Mouse (Mus musculus) spleen, adult 10 weeks (tissue): ENCODE results near the gene Plpp3. TPM values are rescaled to one million over a fixed set of nuclear protein-coding genes. Genes with fewer than 3 reads are reported as not detected.

Experiments used
- polyA plus RNA-seq: library from polyadenylated mRNA; stranded (reverse); fragments of 350-450 nt; fragmentation: Illumina TruSeq; extraction: RNeasy Lipid Tissue Mini Kit (QIAGEN cat#74804); gene quantifications from one replicate; pipeline ENCODE4 v1.2.3, GENCODE M21; 2015; ENCODE audit warnings: low replicate concordance; ENCODE audit not compliant: insufficient read depth

The Plpp3 gene
- polyA plus RNA-seq, result 29.0 TPM

GRCm38 (mm10) chr4:105157276-105158168 lies at the start of gene Plpp3:
Gene Plpp3 (plus strand): TSS chr4:105157347.

GRCm38 (mm10) chr4:105109199-105109989 lies 47.8 kb upstream of the Plpp3 start, which contains the start of gene Prkaa2:
Gene Prkaa2 (minus strand): TSS chr4:105109890.

Other genes with a start within 250 kb of the Plpp3 start
- gene Fyb2, start 243.9 kb upstream of the Plpp3 start, polyA plus RNA-seq, result 0.30 TPM
- gene Prkaa2, start 47.5 kb upstream of the Plpp3 start, polyA plus RNA-seq, result 0.22 TPM